Mouse (Mus musculus): ENCODE results near the gene Gga1.

DNA sequence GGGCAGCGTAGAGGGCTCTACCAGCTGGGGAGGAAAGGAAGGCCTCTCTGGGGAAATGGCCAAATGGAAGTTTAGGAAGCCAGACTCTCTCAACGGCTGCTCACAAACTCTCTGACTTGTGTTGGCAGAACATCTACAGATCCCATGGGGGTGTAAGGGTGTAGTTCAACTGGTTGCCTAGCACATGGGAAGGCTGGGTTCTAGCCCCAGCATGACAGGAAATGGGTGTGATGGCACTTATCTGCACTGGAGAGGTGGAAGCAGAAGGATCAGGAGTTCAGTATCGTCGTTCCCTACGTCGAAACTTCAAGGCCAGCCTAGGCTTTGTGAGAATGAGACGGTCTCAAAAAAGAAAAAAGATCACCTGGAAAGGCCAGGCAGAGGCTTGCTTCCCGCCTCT lies 32.0 kb downstream of the Gga1 start:
- no peak for TF ChIP-seq CTCF (IDR thresholded peaks at IDR 0.05; ENCODE audit: control insufficient read depth, insufficient read depth, insufficient read length)
- no peak for TF ChIP-seq MAX (IDR thresholded peaks at IDR 0.05)
- no peak for TF ChIP-seq MYOG (IDR thresholded peaks at IDR 0.05; ENCODE audit: control insufficient read depth, extremely low read depth, insufficient read length)
- no peak for TF ChIP-seq CEBPB (IDR thresholded peaks at IDR 0.05; ENCODE audit: low read depth)
- TF ChIP-seq MYOD1 (IDR thresholded peaks at IDR 0.05; ENCODE audit: control insufficient read depth, insufficient read length, low read depth): no peak

Data from C2C12 (cell line).